Mouse (Mus musculus) splenic B cell, adult 2 months (primary cell): ENCODE data around the gene Mtcl1.
A peak's percentile ranks its signal among the peaks of the same experiment; 100 is the strongest.

Experiments used
- DNase-seq: peaks from one replicate; pipeline ENCODE4 v3.0.0-alpha.2; 2011; ENCODE audit warnings: low read depth, low spot score
- H3K27me3 ChIP-seq: 2 replicates; pipeline ENCODE4 v1.6.1; 2012; ENCODE audit warnings: mild to moderate bottlenecking, low read length, moderate library complexity, mixed read lengths; ENCODE audit not compliant: control insufficient read depth, poor library complexity, insufficient read depth, severe bottlenecking
- H3K36me3 ChIP-seq: 2 replicates; pipeline ENCODE4 v1.6.1; 2012; ENCODE audit warnings: mild to moderate bottlenecking, low read length, moderate library complexity, mixed read lengths; ENCODE audit not compliant: control insufficient read depth, poor library complexity, insufficient read depth, severe bottlenecking

Mtcl1 gene

DNA sequence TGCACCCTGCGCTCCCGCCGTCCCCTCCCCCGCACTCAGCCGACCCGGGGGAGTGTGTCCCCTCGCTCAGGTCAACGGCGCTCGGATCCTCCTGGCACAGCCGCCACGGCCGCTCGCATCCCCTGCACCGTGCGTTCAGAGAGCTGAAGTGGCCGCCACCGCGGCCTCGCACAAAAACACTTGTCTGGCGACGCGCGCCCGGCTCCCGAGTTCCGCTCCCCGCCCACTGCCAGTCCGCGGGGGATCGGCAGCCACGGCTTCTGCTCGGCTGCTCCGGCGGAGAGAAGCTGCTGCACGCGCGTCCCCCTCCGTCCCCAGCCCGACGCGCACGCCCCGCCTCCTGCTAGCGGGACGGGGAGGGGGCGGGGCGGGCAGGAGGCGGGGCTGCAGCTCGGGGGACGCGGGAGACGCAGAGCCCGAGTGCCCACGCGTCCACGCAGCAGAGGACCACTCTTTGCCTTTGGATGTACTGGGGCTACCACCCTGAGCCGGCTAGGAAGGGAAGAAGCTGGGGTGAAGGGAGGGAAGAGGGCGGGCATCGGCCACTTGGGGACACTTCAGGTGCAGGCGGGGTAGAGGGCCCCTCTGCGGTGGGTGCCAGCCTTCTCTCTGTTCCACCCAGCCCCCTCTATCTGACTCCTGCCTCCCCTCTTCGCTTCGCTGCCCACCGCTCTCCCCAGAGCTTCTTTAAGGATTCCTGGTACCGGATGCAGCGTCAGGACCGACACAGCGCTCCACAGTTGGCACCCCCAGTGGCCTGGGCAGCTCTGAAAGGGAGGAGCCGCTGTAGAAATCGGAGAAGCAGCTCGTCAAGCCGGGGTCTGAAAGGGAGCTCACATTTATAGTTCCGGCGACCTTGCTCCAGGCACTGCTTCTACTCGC, at the start of gene Mtcl1:
TSS of gene Mtcl1 (minus strand) at position 291 of the 882 bp plus-strand sequence.
- DNase-seq = peak; percentile 41
- Histone ChIP-seq H3K27me3 (peaks cover 4% of the 10 kb centered on the region; the same call in 1 of the 2 replicates), H3K36me3 (no peaks in the 10 kb centered on the region)

DNA sequence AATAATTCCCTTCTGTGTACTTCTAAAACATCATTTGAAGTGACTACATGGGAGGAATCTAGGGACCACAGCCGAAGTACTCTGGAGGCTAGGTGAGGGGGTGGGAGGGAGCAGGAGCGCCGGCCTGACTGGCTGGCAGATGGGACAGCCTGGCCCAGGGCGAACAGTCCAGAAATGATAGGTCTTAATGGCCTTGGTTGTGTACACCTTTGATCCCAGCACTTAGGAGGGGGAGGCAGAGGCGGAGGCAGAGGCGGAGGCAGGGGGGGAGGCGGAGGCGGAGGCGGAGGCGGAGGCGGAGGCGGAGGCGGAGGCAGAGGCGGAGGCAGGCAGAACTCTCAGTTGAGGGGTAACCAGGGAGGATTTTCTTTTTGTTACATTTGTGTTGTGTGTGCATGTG, 49.0 kb upstream of the Mtcl1 start:
- Histone ChIP-seq H3K27me3 (no peaks in the 10 kb centered on the region), H3K36me3 (peaks cover 18% of the 10 kb centered on the region)
- no peak for DNase-seq

DNA sequence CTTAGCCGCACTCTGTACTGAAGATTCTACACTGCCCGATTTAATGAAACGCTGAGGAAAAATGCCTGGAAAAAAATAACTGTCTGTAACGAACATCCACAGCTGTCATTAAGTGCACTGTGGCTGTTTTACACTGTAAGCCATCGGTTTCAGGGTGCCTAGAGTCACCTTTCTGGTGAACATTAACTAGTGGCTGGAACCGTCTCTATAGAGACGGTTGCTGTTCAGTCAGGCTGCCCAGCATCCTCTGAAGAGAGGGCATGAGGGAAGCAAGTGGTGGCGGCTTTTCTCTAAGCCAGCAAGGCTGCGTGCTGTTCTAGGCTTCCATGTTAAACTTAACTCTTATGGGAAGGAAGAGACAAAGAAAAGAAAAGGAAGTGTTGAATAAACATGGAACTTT, 47.0 kb upstream of the Mtcl1 start:
- Histone ChIP-seq H3K27me3 (no peaks in the 10 kb centered on the region), H3K36me3 (peaks cover 15% of the 10 kb centered on the region)
- DNase-seq = no peak

DNA sequence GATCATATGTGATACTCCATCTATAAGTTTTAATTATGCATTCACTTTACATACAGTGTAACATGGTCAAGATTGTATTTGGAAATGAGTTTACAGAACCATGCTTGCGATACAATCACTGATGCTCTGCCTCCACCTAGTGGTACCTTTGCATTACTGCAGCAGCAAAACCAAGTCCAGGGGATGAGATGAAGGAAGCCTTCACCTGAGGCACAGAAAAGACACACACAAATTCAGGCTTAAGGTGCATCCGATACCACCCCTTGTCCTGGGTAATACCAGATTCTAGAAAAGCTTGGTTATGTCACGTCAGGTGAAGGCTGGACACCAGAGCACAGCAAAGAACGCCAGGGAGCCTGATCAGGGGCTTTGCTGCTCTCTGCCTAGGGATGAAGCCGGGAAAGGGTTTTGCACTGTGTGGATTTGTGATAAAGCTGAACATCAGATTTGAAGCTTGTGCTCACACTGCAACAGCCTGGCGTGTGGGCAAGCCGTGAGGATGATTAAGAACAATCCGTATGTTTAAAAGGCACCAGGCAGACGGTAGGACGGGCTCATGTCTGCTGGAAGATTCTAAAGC, 40.6 kb upstream of the Mtcl1 start:
- Histone ChIP-seq H3K27me3 (no peaks in the 10 kb centered on the region), H3K36me3 (peaks cover 6% of the 10 kb centered on the region)
- DNase-seq = peak; percentile 68

DNA sequence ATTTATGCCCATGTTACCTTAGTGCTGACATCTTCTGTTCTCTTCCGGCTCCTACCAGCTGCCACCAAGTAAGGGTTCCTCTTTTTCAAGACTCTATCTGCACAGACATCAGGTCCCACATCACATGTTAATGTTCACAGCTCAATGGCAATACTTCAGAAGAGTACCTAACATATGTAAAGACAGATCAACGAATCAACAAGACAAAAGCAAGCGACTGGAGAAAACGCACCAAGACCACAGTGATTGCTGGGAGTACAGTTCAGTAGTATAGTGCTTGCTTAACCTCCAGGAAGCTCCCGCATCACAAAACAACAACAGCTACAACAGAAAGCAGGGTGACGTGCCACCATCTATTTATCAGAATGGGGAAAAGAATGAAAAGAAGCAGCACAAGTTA, 37.0 kb upstream of the Mtcl1 start:
- DNase-seq = peak; percentile 3
- Histone ChIP-seq H3K36me3 (no peaks in the 10 kb centered on the region), H3K27me3 (no peaks in the 10 kb centered on the region)

DNA sequence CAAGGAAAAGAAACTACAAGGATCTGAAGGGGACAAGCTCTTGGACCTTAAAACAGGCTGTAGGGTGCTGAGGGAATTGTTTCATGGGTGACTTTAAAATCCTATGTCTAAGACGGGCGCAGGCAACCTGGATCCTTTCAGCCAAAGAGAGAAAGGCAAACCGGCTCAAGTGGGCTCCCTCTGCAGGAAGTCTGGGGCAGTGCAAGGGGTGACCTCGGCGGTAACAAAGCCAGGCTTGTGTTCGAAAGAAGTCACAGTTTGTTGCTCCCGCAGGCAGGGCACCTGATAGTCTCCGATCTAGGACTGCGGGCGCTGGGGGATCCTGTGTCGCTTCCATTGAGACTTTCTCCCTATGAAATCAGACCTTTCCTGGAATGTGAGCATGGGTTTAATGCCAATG, 36.2 kb upstream of the Mtcl1 start:
- H3K36me3 ChIP-seq = no peaks in the 10 kb centered on the region
- no peaks in the 10 kb centered on the region for H3K27me3 ChIP-seq
- peak; percentile 61 for DNase-seq

DNA sequence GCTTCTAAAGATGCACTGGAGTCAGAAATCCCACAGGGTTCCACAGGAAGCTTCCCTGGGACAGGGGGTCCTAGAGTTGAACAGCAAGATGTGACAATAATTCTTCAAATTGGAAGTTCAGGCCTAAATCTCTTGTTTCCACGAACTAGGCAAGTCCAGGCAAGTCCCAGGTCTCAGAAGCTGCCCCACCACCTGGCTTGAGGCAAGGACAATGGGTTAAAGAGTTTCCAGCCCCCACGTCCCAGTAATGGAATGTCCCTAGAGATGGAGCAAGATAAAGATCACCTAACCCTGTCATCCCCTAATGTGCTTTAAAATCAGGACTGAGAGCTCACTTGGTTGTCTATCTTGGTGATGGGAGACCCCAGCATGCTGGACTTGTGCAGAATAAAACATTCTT, 35.4 kb upstream of the Mtcl1 start:
- H3K27me3 ChIP-seq = no peaks in the 10 kb centered on the region
- DNase-seq = no peak
- H3K36me3 ChIP-seq = no peaks in the 10 kb centered on the region

DNA sequence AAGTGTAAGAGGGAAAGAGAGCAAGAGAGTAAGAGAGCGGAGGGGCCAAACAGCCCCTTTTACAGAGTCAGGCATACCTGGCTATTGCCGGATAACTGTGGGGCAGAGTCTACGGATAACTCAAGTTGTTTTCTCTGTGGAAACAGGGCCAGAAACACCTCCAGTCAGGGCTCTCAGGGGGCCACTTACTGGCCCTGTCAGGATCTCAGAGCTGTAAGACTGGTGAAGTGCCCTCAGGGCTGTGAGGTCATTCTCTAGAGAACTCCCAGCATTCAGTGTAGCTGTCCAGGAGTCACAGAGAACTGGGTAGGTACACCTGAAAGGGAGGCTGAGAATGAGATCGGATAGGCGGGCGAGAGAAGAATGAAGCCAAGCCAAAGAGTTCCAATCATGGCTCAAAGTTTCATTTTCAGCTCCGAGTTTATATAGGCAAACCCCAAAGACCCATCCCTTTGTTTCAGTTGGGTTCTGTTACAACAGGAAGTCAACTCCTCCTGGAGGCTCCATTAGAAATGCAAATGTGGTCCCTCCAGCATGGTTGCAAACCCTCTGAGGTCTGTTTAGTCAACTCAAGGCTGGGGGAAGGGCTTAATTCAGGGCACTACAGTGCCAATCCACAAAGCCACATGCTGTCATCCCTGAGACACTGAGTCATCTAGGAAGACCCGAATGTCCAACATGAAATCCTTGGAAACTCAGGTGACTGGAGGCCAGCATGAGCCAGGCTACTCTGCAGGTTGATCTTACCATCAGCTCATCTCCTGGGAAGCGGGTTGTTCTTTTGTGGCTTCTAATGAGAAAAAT, 34.3 kb upstream of the Mtcl1 start:
- no peaks in the 10 kb centered on the region for H3K36me3 ChIP-seq
- H3K27me3 ChIP-seq = no peaks in the 10 kb centered on the region
- DNase-seq = no peak

DNA sequence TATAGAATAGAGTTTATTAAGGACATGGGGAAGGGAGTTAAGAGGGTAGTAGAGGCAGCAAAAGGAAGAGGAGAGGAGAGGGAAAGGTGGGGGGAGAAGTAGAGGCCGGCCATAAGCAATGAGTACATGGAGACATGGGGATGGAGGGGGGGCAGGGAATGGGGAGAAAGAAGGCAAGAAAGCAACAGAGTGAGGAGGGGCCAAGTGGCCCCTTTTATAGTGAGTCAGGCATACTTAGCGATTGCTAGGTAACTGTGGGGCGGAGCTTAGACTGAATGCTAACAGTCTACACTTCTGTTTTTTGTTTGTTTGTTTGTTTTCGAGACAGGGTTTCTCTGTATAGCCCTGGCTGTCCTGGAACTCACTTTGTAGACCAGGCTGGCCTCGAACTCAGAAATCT, 31.7 kb upstream of the Mtcl1 start:
- Histone ChIP-seq H3K27me3 (no peaks in the 10 kb centered on the region), H3K36me3 (no peaks in the 10 kb centered on the region)
- no peak for DNase-seq

DNA sequence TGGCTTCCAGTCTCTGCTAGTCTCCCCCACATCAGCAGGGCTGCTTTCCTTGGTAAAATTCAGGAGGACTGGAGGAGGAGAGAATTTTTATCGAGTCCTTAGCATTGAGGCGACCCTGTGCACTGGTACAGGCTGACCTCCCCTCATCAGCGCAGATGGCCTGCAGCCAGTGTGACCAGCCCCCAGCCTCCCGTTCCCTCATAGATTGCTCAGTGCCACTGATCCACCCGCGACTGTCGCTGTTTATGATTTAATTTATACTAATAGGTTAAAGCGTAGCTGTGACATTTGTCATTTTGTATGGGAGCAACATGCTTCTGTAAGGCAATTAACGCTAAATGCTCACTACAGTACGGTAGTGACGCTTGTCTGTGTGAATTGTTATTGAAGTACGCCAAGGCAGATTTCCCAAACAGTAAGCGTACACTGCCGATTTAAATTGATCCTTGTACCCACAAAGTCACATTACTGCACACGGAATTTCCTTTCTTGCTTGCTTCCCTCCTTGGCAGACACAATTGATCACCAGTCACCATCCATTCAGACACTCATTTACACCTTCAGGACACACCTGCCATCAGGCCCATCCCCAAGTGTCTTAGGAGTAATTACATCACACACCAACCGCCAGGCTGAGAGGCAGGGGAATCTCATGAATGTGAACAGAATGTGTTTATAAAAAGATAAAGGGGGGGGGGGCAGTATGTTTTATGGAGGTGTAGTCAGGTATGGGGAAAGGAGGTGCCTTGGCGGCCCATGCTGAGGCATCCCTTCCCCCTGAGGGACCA, 31.1 kb upstream of the Mtcl1 start:
- Histone ChIP-seq H3K27me3 (no peaks in the 10 kb centered on the region), H3K36me3 (no peaks in the 10 kb centered on the region)
- no peak for DNase-seq

DNA sequence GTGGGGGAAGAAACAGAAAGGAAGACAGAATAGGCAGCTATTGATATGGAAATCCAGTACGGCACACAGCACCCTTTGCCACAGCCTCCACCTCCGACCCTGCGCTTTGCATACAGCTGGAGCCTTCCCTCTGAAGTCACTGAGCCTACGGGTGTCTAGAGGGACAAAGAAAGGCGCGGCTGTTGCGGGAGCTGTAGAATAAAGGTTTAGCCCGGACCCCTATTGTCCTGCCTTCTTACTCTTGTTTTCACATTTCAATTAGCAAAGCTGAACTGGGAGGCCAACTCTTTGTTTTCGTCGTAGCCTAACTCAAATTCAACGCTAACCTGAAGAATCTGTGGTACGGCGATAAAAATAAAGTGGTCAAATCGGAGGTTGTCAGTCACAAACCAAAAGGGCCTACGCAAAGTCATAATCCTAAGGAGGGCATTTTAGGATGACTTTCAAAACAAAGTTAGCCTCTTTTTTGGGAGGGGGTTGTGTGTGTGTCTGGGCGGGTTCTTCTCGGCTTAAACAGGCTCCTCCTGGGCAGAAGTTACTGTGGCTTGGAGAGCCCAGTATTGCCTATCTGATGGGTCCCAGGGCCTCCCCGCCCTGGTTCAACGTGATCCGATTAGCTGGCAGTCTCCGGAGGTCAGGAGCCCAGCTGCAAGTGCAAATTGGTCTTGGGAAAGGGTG, 30.4 kb upstream of the Mtcl1 start:
- Histone ChIP-seq H3K27me3 (no peaks in the 10 kb centered on the region), H3K36me3 (no peaks in the 10 kb centered on the region)
- no peak for DNase-seq

DNA sequence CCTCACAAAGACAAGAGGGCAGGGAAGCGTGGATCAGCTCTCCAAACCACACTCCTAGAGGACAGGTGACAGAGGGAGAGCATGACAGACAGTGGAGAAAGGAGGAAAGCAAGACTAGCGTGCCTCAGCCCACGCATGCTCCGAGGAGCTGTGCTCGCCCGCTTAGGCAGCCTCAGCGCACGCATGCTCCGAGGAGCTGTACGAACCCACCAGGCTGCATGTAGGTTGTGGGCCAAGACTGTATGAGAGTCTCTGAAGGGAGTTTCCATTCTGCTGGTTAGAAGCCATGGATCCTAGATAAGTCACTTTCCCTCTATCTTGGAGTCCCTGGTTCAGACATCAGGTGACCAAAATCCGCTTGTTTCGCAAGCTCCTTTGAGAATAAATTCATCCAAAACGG, 29.8 kb upstream of the Mtcl1 start:
- Histone ChIP-seq H3K36me3 (no peaks in the 10 kb centered on the region), H3K27me3 (no peaks in the 10 kb centered on the region)
- DNase-seq = no peak

DNA sequence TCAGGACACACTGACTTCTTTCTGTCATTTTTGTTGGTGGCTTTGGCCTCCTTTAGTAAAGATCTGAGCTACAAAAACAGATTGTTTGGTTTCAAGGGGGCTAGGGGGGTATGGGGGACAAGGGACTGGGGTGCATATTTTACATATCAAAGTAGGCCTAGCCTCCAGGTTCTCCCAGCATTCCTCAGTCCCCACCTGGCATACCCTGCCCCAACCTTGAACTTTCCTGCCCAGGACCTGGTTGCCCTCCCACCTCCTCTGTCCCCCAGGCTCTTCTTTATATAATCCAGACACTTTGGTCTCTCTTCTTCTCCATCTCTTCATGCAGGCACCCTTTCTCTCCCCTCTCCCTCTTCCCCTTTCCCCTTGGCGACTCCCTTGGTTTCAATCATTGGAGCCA, 23.7 kb upstream of the Mtcl1 start:
- DNase-seq = no peak
- H3K36me3 ChIP-seq = no peaks in the 10 kb centered on the region
- no peaks in the 10 kb centered on the region for H3K27me3 ChIP-seq

DNA sequence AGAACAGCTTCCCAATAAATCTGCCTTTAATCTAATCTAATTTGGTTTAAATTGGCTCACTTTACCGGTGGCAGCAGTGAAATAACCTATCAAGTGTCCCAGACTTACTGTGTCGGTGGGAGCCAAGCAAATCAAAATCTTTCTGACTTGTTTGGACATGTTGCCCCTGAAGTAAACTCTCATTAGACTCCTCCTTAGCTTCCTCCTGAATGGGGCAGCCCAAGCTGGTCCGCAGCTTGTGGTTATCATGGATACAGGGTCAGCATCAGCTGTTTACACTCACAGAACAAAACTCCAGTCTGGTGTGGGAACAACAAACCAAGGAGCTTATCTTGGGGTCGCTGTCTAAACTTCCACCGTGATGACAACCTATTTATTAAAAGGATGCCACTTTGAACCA, 22.2 kb upstream of the Mtcl1 start:
- DNase-seq = no peak
- no peaks in the 10 kb centered on the region for H3K36me3 ChIP-seq
- H3K27me3 ChIP-seq = no peaks in the 10 kb centered on the region
